Mouse (Mus musculus): ENCODE measurements around the gene Smim15.

DNA sequence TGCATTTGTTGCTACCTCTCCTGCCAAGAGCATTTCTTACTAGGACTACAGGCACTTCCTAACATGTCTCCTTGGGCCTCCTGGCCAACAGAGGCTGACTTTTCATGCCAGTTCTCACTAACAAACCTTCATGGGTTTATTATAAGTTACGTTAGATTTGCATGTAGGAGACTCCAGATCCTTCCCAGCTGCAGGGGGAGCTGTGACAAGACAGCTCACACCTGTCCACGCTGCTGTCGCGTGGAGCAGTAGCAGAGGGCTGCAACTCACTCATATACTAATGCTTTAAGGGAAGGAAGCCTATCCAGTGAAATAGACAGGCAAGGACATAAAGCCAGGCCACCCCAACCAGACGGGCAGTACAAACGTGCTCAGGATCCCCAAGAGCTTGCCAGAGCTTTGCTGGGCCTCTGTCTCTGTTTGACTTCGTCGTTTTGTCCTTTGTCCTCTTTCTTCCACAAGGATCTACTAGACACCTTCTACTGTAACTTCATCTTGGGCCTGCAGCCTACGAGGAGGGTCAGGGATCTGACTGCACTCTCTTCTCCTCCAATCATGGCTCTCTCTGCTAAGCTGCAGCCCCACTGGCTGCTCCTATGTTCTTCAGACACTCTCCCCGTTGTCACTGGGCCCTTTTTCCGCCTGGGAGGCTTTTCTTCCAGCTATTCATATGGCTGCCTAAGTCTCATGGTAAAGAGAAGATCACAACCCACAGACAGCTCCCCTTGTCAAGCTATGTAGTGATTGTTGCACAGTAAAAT is 19.3 kb downstream of the Smim15 start:
- TF ChIP-seq TAL1 (IDR thresholded peaks at IDR 0.05; ENCODE audit: low read length) (no peak), GATA1 (IDR thresholded peaks at IDR 0.05; ENCODE audit: low read length) (no peak)
